Mouse (Mus musculus): ENCODE measurements at regions not wholly inside any gene's neighbourhood (a gene's known extent, or its start where the extent isn't known, plus 50 kb on each side); places are given as distances from the start of the nearest gene placed in this dataset.

GRCm38 (mm10) chr8:26852921-26853320, 124.2 kb upstream of the Zfp703 start:
- DNase-seq = no peak

GRCm38 (mm10) chr8:26854557-26855238, 122.4 kb upstream of the Zfp703 start:
- DNase-seq = no peak

DNA sequence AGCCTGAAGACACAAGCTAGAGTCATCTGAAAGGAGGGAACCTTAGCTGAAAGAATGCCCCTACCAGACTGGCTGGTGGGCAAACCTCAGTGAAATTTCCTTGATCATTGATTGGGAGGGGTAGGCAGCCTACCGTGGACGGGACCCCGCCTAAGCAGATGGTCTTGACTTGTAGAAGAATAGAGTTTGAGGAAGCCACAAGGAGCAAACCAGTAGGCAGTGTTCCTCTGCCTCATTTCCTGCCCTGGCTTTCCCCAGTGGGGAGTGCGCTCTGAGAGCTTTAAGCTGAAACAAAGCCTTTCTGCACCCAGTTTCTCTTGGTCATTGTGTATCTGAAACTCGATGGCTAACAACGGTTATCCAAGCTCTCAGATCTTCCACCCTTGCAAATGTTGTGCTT, 121.9 kb upstream of the Zfp703 start:
- DNase-seq = no peak

DNA sequence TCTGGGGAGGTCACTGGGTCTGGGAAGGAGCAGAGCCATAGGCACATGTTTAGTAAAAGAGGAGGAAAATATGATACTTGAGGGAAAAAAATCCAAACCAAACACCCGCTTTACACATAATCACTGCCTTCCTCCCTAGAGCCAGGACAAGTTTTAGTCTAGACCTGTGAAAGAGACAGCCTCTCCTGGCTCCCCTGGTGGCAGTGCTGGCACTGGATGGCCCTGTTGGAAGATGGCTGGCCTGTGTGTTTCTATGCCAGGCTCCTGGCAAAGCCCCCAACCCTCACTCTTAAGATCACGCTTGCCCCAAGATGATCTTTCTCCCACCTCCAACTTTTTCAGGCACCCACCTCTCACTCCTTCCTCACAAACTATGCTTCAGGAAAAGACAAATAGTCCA, 112.6 kb upstream of the Zfp703 start:
- DNase-seq = no peak

- DNase-seq = no peak
Observed at GRCm38 (mm10) chr8:26864971-26865370, 112.2 kb upstream of the Zfp703 start.

DNA sequence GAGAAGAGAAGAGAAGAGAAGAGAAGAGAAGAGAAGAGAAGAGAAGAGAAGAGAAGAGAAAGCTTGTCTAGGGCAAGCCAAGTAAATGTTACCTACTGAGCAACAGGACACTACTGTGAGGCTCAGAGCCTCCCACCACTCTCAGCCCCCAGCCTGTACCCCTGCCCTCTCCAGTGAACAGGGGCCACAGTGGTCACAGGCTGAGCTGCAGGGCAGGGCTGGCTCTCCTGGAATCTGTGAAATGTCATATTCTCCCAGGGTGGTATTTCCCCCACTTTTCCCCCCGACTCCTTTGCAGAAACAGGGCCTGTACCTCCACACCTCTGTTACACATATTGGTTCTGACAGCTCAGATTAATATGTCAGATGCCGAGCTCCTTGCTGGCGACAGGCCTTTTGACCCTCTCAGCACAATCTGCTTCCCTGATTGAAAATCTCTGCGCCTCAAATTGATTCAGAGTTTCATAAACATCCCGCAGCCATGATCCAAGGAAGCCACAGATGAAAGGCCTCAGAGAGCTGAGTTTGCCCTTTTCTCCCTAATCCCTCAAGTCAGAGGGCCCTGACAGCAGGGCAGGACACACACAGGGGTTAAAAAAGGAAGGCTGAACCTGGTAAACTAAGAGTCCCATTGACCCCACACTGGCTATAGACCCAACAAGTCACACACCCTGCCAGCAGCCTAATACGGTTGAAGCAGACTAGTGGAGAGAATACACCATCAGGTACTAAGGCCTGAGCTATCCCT, 108.8 kb upstream of the Zfp703 start:
- no peak for DNase-seq

DNA sequence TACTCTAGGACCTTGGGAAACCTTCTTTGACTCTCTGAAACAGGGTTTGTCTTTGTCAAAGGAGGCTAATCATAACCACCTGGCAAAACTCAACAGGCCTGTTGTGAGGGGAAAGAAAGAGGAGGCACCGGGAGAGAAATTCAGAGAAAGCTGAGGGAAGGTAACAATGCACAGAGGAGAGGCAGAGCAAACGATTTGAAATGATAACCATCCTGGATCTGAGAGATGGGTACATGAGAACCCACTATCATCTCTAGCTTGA, 108.3 kb upstream of the Zfp703 start:
- DNase-seq = no peak

GRCm38 (mm10) chr8:26871838-26872237, 105.3 kb upstream of the Zfp703 start:
- DNase-seq = no peak

DNA sequence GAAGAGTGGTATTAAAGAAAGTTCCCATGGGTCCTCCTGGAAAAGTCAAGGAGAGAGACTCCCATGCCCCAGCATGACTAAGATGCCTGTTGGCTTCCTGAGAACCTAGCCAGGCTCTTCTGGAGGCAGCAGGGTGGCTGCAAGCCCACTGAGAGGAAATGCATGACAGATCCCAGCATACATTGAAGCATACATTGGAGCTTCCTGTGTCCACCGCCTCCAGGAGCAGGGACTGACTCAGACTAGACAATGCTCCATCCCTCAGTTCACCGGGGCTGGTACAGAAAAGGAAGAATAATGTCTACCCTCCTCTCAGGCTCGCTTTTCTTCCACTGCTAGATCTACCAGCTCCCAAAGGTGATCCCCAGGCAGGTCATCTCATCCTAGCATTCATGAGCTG, 104.7 kb upstream of the Zfp703 start:
- no peak for DNase-seq

- no peak for DNase-seq
Observed at GRCm38 (mm10) chr8:26872815-26873214, 104.3 kb upstream of the Zfp703 start.

DNA sequence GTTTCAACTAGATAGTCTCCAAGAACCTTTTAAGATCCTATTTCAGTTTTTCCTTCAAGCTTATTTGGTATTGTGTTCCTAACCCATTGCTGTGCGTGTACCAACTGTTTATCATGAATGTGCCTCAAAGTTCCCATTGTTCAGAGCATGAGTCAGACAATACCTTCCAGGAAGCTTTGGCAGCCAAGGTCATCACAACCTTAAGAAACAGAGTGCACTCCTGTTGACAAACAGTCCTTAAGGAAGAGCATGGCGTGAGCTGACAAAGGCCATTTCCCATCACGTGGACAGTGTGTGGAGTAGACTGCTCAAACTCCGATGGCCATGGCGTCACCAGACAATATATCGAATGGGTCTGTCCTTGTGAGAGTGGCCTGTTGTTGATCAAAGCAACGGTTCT, 96.9 kb upstream of the Zfp703 start:
- no peak for DNase-seq

GRCm38 (mm10) chr8:26881268-26882120, 95.6 kb upstream of the Zfp703 start:
- no peak for DNase-seq

- no peak for DNase-seq
Observed at GRCm38 (mm10) chr8:26882616-26883015, 94.5 kb upstream of the Zfp703 start.

- no peak for DNase-seq
Observed at GRCm38 (mm10) chr8:26883285-26883684, 93.8 kb upstream of the Zfp703 start.

- DNase-seq = no peak
Observed at GRCm38 (mm10) chr8:26883770-26884169, 93.4 kb upstream of the Zfp703 start.

- DNase-seq = no peak
Observed at GRCm38 (mm10) chr8:26884350-26884749, 92.8 kb upstream of the Zfp703 start.

GRCm38 (mm10) chr8:26885365-26885764, 91.8 kb upstream of the Zfp703 start:
- no peak for DNase-seq

- DNase-seq = no peak
Observed at GRCm38 (mm10) chr8:26886783-26887486, 90.2 kb upstream of the Zfp703 start.

DNA sequence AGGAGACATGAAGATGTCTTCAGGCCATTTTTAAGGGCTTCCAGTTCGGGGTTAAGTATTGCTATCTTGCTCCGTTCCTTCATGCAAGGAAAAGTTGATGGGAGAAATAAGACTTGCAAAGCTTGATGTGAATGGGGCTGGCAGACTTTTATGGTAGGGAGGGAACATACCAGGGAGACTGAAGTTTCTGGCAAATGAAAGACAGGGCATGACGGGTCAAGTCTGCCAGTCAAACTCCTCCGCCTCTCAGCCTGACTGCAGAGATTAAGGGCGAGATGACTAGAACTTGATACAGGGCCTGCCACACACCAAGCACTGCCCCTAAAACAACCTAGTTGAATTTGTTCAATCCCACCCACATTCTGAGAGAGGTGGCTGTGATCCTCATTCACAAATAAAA, 89.6 kb upstream of the Zfp703 start:
- DNase-seq = no peak

GRCm38 (mm10) chr8:26888050-26888449, 89.1 kb upstream of the Zfp703 start:
- DNase-seq = no peak

DNA sequence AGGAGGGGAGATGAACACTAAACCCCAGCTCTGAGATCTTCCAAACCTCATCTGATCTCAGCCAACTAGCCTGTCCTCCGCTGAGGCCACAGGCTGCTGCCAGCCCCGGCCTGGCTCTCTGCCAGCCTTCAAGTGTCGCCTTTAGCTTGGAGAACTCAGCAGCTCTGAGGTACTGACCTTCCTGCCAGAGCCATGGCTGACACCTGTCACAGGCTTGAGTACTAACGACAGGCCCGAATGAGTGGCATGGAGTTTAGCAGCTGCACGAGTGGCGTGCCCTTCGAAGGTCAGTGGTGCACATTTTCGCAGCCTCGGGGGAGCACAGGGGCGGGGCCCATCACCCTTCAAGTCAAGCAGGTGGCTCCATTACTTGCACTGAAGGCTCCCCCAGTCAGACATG, 85.2 kb upstream of the Zfp703 start:
- no peak for DNase-seq

DNA sequence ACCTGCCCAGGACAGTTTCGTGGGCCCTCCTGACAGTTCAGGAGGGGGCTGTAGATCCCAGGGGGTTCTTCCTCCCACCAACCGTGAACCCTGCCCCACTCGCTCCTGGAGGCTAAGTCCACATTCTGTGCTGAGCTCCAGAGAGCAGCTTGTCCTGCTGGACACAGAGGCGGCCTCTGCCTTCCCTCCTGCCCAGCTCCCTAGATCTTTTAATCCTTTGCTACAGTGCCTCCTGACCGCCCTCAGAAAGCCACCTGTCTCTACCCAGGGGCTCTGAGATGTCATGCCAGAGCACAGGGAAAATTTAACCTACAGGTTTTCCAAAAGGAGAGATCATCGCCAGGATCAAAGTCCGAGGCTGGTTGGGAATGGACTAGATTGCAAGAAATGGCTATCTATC, 84.7 kb upstream of the Zfp703 start:
- DNase-seq = no peak

DNA sequence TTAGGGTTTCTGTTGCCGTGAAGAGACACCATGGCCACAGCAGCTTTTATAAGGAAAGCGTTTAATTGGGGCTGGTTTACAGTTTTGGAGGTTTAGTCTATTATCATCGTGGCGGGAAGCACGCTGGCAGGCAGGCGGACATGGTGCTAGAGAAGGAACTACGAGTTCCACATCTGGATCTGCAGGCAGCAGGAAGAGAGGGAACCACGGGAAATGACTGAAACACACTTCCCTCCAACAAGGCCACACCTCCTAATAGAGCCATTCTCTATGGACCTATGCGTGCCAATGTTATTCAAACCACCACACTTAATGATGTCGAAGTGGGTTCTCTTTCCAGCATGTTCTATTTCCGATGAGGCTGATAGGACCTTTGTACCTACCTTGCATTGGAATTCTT, 81.3 kb upstream of the Zfp703 start:
- no peak for DNase-seq

Data from thymus, postnatal 36 days (tissue).